Comparison of ENCODE assay signal across 20 mouse cellular contexts in the genomic region with DNA sequence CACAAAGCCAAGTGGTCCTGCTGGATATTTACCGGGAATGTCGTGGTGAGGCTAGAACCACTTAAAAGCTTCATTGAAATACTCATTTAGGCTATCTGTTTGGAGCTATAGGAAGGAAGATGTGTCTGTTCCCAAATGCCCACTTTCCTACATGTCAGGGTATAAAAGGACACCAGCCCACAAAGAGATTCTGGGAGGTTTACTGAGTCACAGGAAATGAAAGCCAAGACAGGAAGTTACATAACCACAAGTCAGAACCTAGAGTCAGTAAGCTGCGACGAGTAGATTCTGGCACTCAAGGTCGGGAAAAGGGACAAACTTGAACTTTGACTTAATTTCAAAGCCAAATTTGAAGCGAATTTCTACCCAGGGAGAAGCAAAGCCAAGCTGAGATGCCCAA. TPM values are rescaled to one million over a fixed set of nuclear protein-coding genes. Genes with fewer than 3 reads are reported as not detected.
"Had no signal": no experiment of that assay in that cellular context is flagged by ENCODE, and none has a peak within 500 bp of the region (broad histone marks: within the 10 kb centered on the region; RNA-seq: fewer than 3 reads in every experiment).

No protein-coding gene starts in this region.

- H3K4me2 ChIP-seq: limb, embryonic 12.5 days; limb, embryonic 15.5 days; liver, embryonic 11.5 days; lung, embryonic 15.5 days; midbrain, embryonic 12.5 days; midbrain, embryonic 15.5 days; neural tube, embryonic 12.5 days; neural tube, embryonic 15.5 days had no signal

- H3K9me3 ChIP-seq: limb, embryonic 12.5 days; limb, embryonic 15.5 days; lung, embryonic 15.5 days; midbrain, embryonic 12.5 days; midbrain, embryonic 15.5 days; neural tube, embryonic 12.5 days; neural tube, embryonic 15.5 days had no signal

- H3K36me3 ChIP-seq: limb, embryonic 12.5 days; limb, embryonic 15.5 days; lung, embryonic 15.5 days; midbrain, embryonic 12.5 days; midbrain, embryonic 15.5 days; neural tube, embryonic 12.5 days; neural tube, embryonic 15.5 days had no signal

- DNase-seq: left cerebral cortex, postnatal 4 days; liver, postnatal 0 days; lung, postnatal 10 days; lung, postnatal 36 days; right cerebral cortex, adult 18-20 months; right cerebral cortex, postnatal 14 days; right cerebral cortex, postnatal 4 days; thymus, adult 2 months; thymus, postnatal 14 days had no signal

- H3K4me1 ChIP-seq: limb, embryonic 12.5 days; limb, embryonic 15.5 days; lung, embryonic 15.5 days; midbrain, embryonic 12.5 days; midbrain, embryonic 15.5 days; neural tube, embryonic 12.5 days; neural tube, embryonic 15.5 days had no signal

- H3K9ac ChIP-seq: limb, embryonic 12.5 days; limb, embryonic 15.5 days; liver, embryonic 14.5 days; liver, postnatal 0 days; lung, embryonic 15.5 days; midbrain, embryonic 12.5 days; midbrain, embryonic 15.5 days; neural tube, embryonic 12.5 days; neural tube, embryonic 15.5 days had no signal

- H3K4me3 ChIP-seq: limb, embryonic 12.5 days; limb, embryonic 15.5 days; lung, embryonic 15.5 days; midbrain, embryonic 12.5 days; midbrain, embryonic 15.5 days; neural tube, embryonic 12.5 days; neural tube, embryonic 15.5 days had no signal

- ATAC-seq: liver, postnatal 0 days; midbrain, embryonic 15.5 days had no signal

- H3K27ac ChIP-seq: kidney, postnatal 0 days; limb, embryonic 12.5 days; limb, embryonic 15.5 days; liver, embryonic 14.5 days; lung, embryonic 15.5 days; midbrain, embryonic 12.5 days; midbrain, embryonic 15.5 days; neural tube, embryonic 12.5 days; neural tube, embryonic 15.5 days; stomach, postnatal 0 days had no signal

- H3K27me3 ChIP-seq: limb, embryonic 12.5 days; limb, embryonic 15.5 days; lung, embryonic 15.5 days; midbrain, embryonic 12.5 days; midbrain, embryonic 15.5 days; neural tube, embryonic 12.5 days; neural tube, embryonic 15.5 days had no signal

RNA-seq across cellular contexts. Expression of a gene that starts 30.9 kb away (rescaled TPM):
- polyA plus RNA-seq: liver, embryonic 14.5 days; liver, postnatal 0 days; stomach, postnatal 0 days had no signal
